Mouse (Mus musculus): ENCODE results near the gene Hspa1l.

- TF ChIP-seq CTCF (IDR thresholded peaks at IDR 0.05; ENCODE audit: borderline replicate concordance, insufficient read depth, low read depth, low read length) (no peak), POLR2A (IDR thresholded peaks at IDR 0.05; ENCODE audit: borderline replicate concordance, insufficient read depth, low read length) (peak; percentile 98)
Measured at GRCm38 (mm10) chr17:34981690-34982180, 9.2 kb downstream of the Hspa1l start, which contains the start of gene Lsm2.
